Mouse (Mus musculus): ENCODE results near the gene Keap1. TPM values are rescaled to one million over a fixed set of nuclear protein-coding genes. Genes with fewer than 3 reads are reported as not detected.

Gene Keap1
- polyA plus RNA-seq, 1 experiment, result 41.5 TPM

- TF ChIP-seq MAX (IDR thresholded peaks at IDR 0.05) (no peak), USF1 (IDR thresholded peaks at IDR 0.05; ENCODE audit: low read depth) (no peak), CEBPB (IDR thresholded peaks at IDR 0.05; ENCODE audit: low read depth) (no peak), MYOG (IDR thresholded peaks at IDR 0.05; ENCODE audit: control insufficient read depth, extremely low read depth, insufficient read length) (no peak)
- Histone ChIP-seq H3K36me3 (ENCODE audit: control insufficient read depth, insufficient read depth) (no peaks in the 10 kb centered on the region), H3K79me3 (ENCODE audit: low read depth) (no peaks in the 10 kb centered on the region), H3K4me3 (ENCODE audit: insufficient read depth, poor library complexity, severe bottlenecking) (no peak overlapping the region), H3K79me2 (ENCODE audit: control insufficient read depth, insufficient read depth) (no peaks in the 10 kb centered on the region), H3ac (ENCODE audit: control insufficient read depth, insufficient read length, low read depth) (no peak overlapping the region), H3K27me3 (ENCODE audit: control insufficient read depth, insufficient read depth, insufficient read length) (no peaks in the 10 kb centered on the region)
Measured at GRCm38 (mm10) chr9:21216050-21216841, 22.9 kb downstream of the Keap1 start.

GRCm38 (mm10) chr9:21213617-21214190 is 25.5 kb downstream of the Keap1 start:
- Histone ChIP-seq H3K79me3 (ENCODE audit: low read depth) (no peaks in the 10 kb centered on the region), H3ac (ENCODE audit: control insufficient read depth, insufficient read length, low read depth) (no peak overlapping the region), H3K36me3 (ENCODE audit: control insufficient read depth, insufficient read depth) (no peaks in the 10 kb centered on the region), H3K79me2 (ENCODE audit: control insufficient read depth, insufficient read depth) (no peaks in the 10 kb centered on the region), H3K4me3 (ENCODE audit: insufficient read depth, poor library complexity, severe bottlenecking) (no peak overlapping the region), H3K27me3 (ENCODE audit: control insufficient read depth, insufficient read depth, insufficient read length) (no peaks in the 10 kb centered on the region)
- TF ChIP-seq USF1 (IDR thresholded peaks at IDR 0.05; ENCODE audit: low read depth) (no peak), CTCF (IDR thresholded peaks at IDR 0.05; ENCODE audit: control insufficient read depth, insufficient read depth, insufficient read length) (no peak), MYOD1 (IDR thresholded peaks at IDR 0.05; ENCODE audit: control insufficient read depth, insufficient read length, low read depth) (no peak), FOSL1 (IDR thresholded peaks at IDR 0.05; ENCODE audit: insufficient read depth, low read length, poor library complexity, severe bottlenecking) (no peak), MAX (IDR thresholded peaks at IDR 0.05) (no peak), MYOG (IDR thresholded peaks at IDR 0.05; ENCODE audit: control insufficient read depth, extremely low read depth, insufficient read length) (no peak), CEBPB (IDR thresholded peaks at IDR 0.05; ENCODE audit: low read depth) (no peak)

- H3K79me3 ChIP-seq (ENCODE audit: low read depth), result no peaks in the 10 kb centered on the region
- no peak overlapping the region for H3K4me3 ChIP-seq (ENCODE audit: insufficient read depth, poor library complexity, severe bottlenecking)
- H3ac ChIP-seq (ENCODE audit: control insufficient read depth, insufficient read length, low read depth), result no peak overlapping the region
- TF ChIP-seq CTCF (IDR thresholded peaks at IDR 0.05; ENCODE audit: control insufficient read depth, insufficient read depth, insufficient read length) (no peak), FOSL1 (IDR thresholded peaks at IDR 0.05; ENCODE audit: insufficient read depth, low read length, poor library complexity, severe bottlenecking) (no peak), MYOG (IDR thresholded peaks at IDR 0.05; ENCODE audit: control insufficient read depth, extremely low read depth, insufficient read length) (no peak), MYOD1 (IDR thresholded peaks at IDR 0.05; ENCODE audit: control insufficient read depth, insufficient read length, low read depth) (no peak), CEBPB (IDR thresholded peaks at IDR 0.05; ENCODE audit: low read depth) (no peak), USF1 (IDR thresholded peaks at IDR 0.05; ENCODE audit: low read depth) (no peak), MAX (IDR thresholded peaks at IDR 0.05) (no peak)
- H3K36me3 ChIP-seq (ENCODE audit: control insufficient read depth, insufficient read depth), result no peaks in the 10 kb centered on the region
- no peaks in the 10 kb centered on the region for H3K79me2 ChIP-seq (ENCODE audit: control insufficient read depth, insufficient read depth)
- H3K27me3 ChIP-seq (ENCODE audit: control insufficient read depth, insufficient read depth, insufficient read length), result no peaks in the 10 kb centered on the region
Measured at GRCm38 (mm10) chr9:21211624-21212023, 27.5 kb downstream of the Keap1 start.

GRCm38 (mm10) chr9:21210821-21211220 is 28.3 kb downstream of the Keap1 start:
- H3K79me3 ChIP-seq (ENCODE audit: low read depth), result no peaks in the 10 kb centered on the region
- H3K79me2 ChIP-seq (ENCODE audit: control insufficient read depth, insufficient read depth), result no peaks in the 10 kb centered on the region
- H3K4me3 ChIP-seq (ENCODE audit: insufficient read depth, poor library complexity, severe bottlenecking), result no peak overlapping the region
- H3K27me3 ChIP-seq (ENCODE audit: control insufficient read depth, insufficient read depth, insufficient read length), result no peaks in the 10 kb centered on the region
- no peak for TF ChIP-seq MAX (IDR thresholded peaks at IDR 0.05)
- TF ChIP-seq CEBPB (IDR thresholded peaks at IDR 0.05; ENCODE audit: low read depth), result no peak
- TF ChIP-seq MYOG (IDR thresholded peaks at IDR 0.05; ENCODE audit: control insufficient read depth, extremely low read depth, insufficient read length), result no peak
- TF ChIP-seq CTCF (IDR thresholded peaks at IDR 0.05; ENCODE audit: control insufficient read depth, insufficient read depth, insufficient read length), result no peak
- no peak for TF ChIP-seq USF1 (IDR thresholded peaks at IDR 0.05; ENCODE audit: low read depth)
- TF ChIP-seq MYOD1 (IDR thresholded peaks at IDR 0.05; ENCODE audit: control insufficient read depth, insufficient read length, low read depth), result no peak
- TF ChIP-seq FOSL1 (IDR thresholded peaks at IDR 0.05; ENCODE audit: insufficient read depth, low read length, poor library complexity, severe bottlenecking), result no peak
- no peak overlapping the region for H3ac ChIP-seq (ENCODE audit: control insufficient read depth, insufficient read length, low read depth)
- H3K36me3 ChIP-seq (ENCODE audit: control insufficient read depth, insufficient read depth), result no peaks in the 10 kb centered on the region

- no peaks in the 10 kb centered on the region for H3K36me3 ChIP-seq (ENCODE audit: control insufficient read depth, insufficient read depth)
- no peak overlapping the region for H3K4me3 ChIP-seq (ENCODE audit: insufficient read depth, poor library complexity, severe bottlenecking)
- no peaks in the 10 kb centered on the region for H3K79me2 ChIP-seq (ENCODE audit: control insufficient read depth, insufficient read depth)
- no peaks in the 10 kb centered on the region for H3K27me3 ChIP-seq (ENCODE audit: control insufficient read depth, insufficient read depth, insufficient read length)
- H3ac ChIP-seq (ENCODE audit: control insufficient read depth, insufficient read length, low read depth), result no peak overlapping the region
- H3K79me3 ChIP-seq (ENCODE audit: low read depth), result no peaks in the 10 kb centered on the region
- no peak for TF ChIP-seq FOSL1 (IDR thresholded peaks at IDR 0.05; ENCODE audit: insufficient read depth, low read length, poor library complexity, severe bottlenecking)
Measured at GRCm38 (mm10) chr9:21208626-21209025, 30.5 kb downstream of the Keap1 start.

- Histone ChIP-seq H3K79me3 (ENCODE audit: low read depth) (no peaks in the 10 kb centered on the region), H3K79me2 (ENCODE audit: control insufficient read depth, insufficient read depth) (no peaks in the 10 kb centered on the region), H3K27me3 (ENCODE audit: control insufficient read depth, insufficient read depth, insufficient read length) (no peaks in the 10 kb centered on the region), H3ac (ENCODE audit: control insufficient read depth, insufficient read length, low read depth) (no peak overlapping the region), H3K4me3 (ENCODE audit: insufficient read depth, poor library complexity, severe bottlenecking) (no peak overlapping the region), H3K36me3 (ENCODE audit: control insufficient read depth, insufficient read depth) (no peaks in the 10 kb centered on the region)
- TF ChIP-seq MYOD1 (IDR thresholded peaks at IDR 0.05; ENCODE audit: control insufficient read depth, insufficient read length, low read depth), result no peak
- TF ChIP-seq MYOG (IDR thresholded peaks at IDR 0.05; ENCODE audit: control insufficient read depth, extremely low read depth, insufficient read length), result no peak
- TF ChIP-seq USF1 (IDR thresholded peaks at IDR 0.05; ENCODE audit: low read depth), result no peak
- TF ChIP-seq CTCF (IDR thresholded peaks at IDR 0.05; ENCODE audit: control insufficient read depth, insufficient read depth, insufficient read length), result no peak
- no peak for TF ChIP-seq MAX (IDR thresholded peaks at IDR 0.05)
- no peak for TF ChIP-seq CEBPB (IDR thresholded peaks at IDR 0.05; ENCODE audit: low read depth)
- no peak for TF ChIP-seq FOSL1 (IDR thresholded peaks at IDR 0.05; ENCODE audit: insufficient read depth, low read length, poor library complexity, severe bottlenecking)
Measured at GRCm38 (mm10) chr9:21206848-21207247, 32.3 kb downstream of the Keap1 start.

Data from C2C12 (cell line).